Mouse (Mus musculus) R1 (cell line): ENCODE measurements around the gene Ypel2.
A peak's percentile ranks its signal among the peaks of the same experiment; 100 is the strongest.

Experiments used
- DNase-seq: peaks from one replicate; pipeline ENCODE4 v3.0.0-alpha.2; 2018; ENCODE audit warnings: low read depth, low spot score

Gene Ypel2

DNA sequence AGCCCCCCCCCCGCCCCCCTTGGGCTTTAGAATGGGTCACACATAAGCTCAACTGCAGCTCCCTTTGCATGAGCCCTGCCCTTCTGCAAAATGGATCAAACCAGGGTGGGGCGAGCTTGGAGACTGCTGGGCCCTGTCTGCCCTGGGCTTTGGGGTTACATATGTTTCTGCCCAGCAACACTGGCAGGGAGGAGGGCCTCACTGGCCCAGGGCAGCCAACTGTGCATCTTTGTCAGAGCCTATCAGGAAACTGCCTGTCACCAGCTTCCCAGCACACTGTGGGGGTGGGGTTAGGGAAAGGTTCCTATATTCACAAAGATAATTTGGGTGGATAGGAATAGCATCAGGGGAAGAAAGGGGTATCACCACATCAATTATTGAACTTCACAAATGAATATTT is 95.1 kb downstream of the Ypel2 start:
- DNase-seq, result no peak

DNA sequence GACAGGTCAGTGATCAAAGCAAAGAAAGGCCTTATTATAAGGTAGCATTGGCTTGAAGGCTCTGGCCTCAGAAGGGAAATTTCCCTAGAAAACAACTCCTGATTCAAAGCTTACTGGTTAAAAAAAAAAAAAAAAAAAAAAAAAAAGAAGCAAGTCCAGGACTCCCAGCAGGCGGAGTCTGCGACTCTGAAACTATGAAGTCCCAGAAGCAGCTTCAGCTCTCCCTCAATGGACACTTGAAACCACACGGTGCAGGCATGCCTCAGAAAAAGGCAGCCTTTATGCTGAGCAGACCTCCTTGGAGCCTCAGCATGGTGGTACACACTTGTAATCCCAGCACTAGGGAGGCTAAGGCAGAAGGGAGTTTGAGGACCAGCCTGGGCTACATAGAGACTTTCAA is 97.9 kb downstream of the Ypel2 start:
- DNase-seq, result no peak

DNA sequence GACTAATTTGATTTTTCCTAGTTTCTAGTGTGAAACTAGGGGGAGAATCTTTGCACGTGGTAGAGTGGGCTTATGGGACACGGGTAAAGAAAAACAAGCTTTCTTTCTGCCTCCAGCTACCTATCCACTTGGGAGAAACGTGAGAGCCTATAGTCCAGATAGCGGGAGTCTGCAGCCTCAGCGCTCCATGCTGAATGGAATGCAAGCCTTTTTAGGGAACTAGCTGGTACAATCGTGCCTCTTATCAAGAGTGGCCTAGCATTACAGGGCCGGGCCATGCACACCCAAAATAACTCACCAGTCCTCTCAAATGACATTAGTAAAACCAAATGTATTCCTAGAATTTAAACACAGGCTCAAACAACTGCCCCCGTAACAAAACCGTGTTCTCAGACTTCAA is 98.4 kb downstream of the Ypel2 start:
- DNase-seq, result no peak

DNA sequence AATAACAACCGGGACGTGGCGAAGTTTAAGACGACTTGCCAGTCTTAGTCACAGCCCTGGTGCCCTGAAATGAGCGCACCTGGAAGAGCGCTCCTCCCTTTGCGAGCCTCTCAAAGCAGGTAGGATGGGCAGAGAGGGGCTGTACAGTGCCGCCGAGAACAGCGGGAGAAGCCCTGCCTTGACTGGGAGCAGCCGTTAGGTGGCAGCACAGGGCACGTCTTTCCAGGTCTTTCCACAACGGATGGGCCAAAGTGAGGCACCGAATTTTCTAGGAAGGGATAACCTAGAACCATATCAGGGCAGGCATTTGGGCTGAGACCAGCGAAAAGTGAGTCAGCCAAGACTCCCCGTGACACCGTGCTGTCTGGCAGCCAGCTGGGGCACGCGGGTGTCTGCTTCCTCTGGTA is 99.3 kb downstream of the Ypel2 start:
- peak; percentile 73 for DNase-seq

DNA sequence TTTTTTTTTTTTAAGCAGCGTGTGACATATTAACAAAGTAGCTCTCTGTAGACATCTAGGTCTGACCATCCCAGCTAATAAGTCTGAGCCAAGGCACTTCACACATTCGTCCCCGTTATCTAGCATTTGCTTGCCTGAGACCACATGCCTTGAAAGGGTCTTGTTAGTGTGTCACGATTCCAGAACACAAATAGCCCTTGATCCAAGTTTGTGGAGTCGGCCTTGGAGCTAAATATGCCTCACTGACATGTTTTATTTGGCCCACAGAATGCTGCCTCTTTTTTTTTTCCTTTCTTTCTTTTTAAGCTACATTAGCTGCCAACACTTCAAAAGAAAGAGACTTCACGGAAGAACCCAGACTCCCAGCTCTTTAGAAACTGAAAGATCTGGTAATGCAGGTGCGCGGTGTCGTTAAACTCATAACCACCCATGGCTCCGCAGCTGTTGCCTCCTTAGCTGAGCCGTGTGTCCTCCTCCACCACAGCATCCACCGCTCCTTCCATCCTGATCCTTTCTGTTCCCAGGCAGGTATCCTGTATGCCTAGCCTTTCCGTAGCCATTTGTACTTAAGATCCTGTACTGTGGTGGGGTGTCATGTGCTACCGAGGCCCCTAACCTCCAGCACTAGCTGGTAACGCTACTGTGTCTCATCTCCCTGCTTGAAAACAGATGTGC is 100.4 kb downstream of the Ypel2 start:
- no peak for DNase-seq
